Mouse (Mus musculus) forebrain, embryonic 16.5 days (tissue): ENCODE data around the gene Ncor2. TPM values are rescaled to one million over a fixed set of nuclear protein-coding genes. Genes with fewer than 3 reads are reported as not detected.
A peak's percentile ranks its signal among the peaks of the same experiment; 100 is the strongest.

ENCODE experiments used
- ATAC-seq: fragments of 200-750 bp; cut with Nextera tagmentation; 2 replicates; pipeline ENCODE4 v1.8.0; 2017; ENCODE audit warnings: mild to moderate bottlenecking, moderate library complexity
- H3K27ac ChIP-seq: fragments of 300-500 bp; sonication (generic); 2 replicates; pipeline ENCODE4 v1.5.1; 2014; ENCODE audit warnings: low read length, control low read depth
- H3K27me3 ChIP-seq: fragments of 300-500 bp; sonication (generic); replicated peaks from 2 replicates; pipeline ENCODE4 v1.6.1; 2014; ENCODE audit warnings: low read length; ENCODE audit not compliant: control insufficient read depth, insufficient read depth
- H3K36me3 ChIP-seq: fragments of 300-500 bp; sonication (generic); 2 replicates; pipeline ENCODE4 v1.6.1; 2014; ENCODE audit not compliant: control insufficient read depth, insufficient read depth
- H3K4me1 ChIP-seq: fragments of 300-500 bp; sonication (generic); replicated peaks from 2 replicates; pipeline ENCODE4 v1.6.1; 2014; ENCODE audit warnings: low read length; ENCODE audit not compliant: control insufficient read depth, insufficient read depth
- H3K4me2 ChIP-seq: fragments of 300-500 bp; sonication (generic); 2 replicates; pipeline ENCODE4 v1.6.1; 2014; ENCODE audit warnings: mild to moderate bottlenecking, low read length, control low read depth
- H3K4me3 ChIP-seq: fragments of 300-500 bp; sonication (generic); replicated peaks from 2 replicates; pipeline ENCODE4 v1.5.1; 2014; ENCODE audit warnings: mild to moderate bottlenecking, low read length, control low read depth
- H3K9ac ChIP-seq: fragments of 300-500 bp; sonication (generic); replicated peaks from 2 replicates; pipeline ENCODE4 v1.6.1; 2014; ENCODE audit warnings: low read depth, low read length, control low read depth
- H3K9me3 ChIP-seq: fragments of 300-500 bp; sonication (generic); 2 replicates; pipeline ENCODE4 v1.6.1; 2016; ENCODE audit warnings: low read length; ENCODE audit not compliant: control insufficient read depth
- WGBS: fragments of 180-500 bp; shearing (Covaris S2); extraction: QIAGEN DNeasy Blood & Tissue Kit; methylation state at CpG from one replicate; pipeline ENCODE4 v1.1.7; 2014; 5-methylcytosine and 5-hydroxymethylcytosine counted together
- polyA plus RNA-seq: library from polyadenylated mRNA; unstranded; fragments of >200 nt; fragmentation: Nextera tagmentation; extraction: Ambion mirVana; gene quantifications from 2 replicates; pipeline ENCODE4 v1.2.1, GENCODE M21; 2015

Gene Ncor2
- polyA plus RNA-seq, result 26.5 and 27.1 TPM in 2 replicates

DNA sequence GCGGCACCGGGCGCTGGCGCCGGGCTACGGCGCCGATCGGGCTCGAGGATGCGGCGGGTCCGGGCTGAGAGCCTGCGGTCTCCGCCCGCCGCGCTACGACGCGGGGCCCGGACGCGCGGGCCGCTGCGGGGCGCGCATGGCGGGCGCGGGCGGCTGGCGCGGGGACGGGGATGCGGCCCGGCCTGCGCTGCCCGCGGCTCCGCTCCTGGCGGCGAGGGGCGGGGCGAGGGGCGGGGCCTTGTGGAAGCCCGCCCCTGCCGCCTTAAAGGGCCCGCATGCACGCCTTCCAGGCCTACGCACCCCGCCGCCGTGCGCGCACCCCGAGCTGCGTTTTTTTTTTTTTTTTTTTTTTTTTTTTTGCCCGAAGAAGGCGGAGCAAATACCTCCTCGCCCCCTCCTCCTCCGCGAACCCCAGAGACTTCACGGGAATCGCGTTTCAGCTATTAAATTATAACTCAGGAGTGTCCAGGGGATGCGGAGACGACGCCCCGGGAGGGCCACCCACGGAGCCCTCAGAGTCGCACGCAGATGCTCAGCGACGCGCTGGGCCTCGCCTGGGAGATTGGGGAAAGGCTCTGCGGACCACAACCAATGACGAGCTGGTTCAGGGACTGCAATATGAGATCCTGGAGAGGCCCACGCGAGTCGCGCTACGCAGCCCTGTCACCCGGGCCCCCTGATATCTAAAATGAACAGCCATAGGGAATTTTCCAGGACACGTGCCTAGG, at the start of gene Ncor2:
Gene Ncor2 (minus strand): TSS at position 213 of the 728 bp plus-strand sequence.
- Histone ChIP-seq H3K27ac (peak within 1 kb of the TSS; percentile 97), H3K36me3 (no peaks in the 10 kb centered on the region), H3K4me2 (peak within 1 kb of the TSS; percentile 93), H3K4me1 (peaks cover 47% of the 10 kb centered on the region), H3K9ac (peak within 1 kb of the TSS; percentile 86), H3K9me3 (no peaks in the 10 kb centered on the region), H3K4me3 (peak within 1 kb of the TSS; percentile 74), H3K27me3 (no peaks in the 10 kb centered on the region)
- 0% methylated on average over 41 of the region's 87 CpGs for WGBS
- ATAC-seq, result peak; percentile 85

DNA sequence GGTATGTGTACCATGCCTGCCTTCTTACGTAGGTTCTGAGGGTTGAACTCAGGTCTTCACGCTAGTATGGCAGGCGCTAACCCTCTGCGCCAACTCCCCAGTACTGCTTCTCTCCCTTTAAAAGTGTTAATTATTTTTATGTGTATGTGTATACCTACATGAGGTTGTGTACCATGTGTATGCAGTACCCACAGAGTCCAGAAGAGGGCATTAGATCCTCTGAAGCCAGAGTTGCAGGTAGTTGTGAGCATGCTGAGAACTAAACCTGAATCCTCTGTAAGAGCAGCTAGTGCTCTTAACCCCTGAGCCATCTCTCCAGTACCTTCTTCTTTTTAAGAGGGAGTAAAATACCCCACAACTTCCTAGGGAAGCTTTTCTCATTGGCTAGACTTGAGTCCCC, 48.7 kb upstream of the Ncor2 start:
- H3K9me3 ChIP-seq, result no peaks in the 10 kb centered on the region; the same call in 1 of the 2 replicates
- H3K4me1 ChIP-seq, result peaks cover 16% of the 10 kb centered on the region
- no peak overlapping the region for H3K27ac ChIP-seq
- no peak overlapping the region for H3K4me3 ChIP-seq
- no peaks in the 10 kb centered on the region for H3K36me3 ChIP-seq
- H3K27me3 ChIP-seq, result no peaks in the 10 kb centered on the region
- no peak overlapping the region for H3K4me2 ChIP-seq
- no peak overlapping the region for H3K9ac ChIP-seq
- 96% methylated on average over 4 of the region's 4 CpGs for WGBS
- ATAC-seq, result no peak

DNA sequence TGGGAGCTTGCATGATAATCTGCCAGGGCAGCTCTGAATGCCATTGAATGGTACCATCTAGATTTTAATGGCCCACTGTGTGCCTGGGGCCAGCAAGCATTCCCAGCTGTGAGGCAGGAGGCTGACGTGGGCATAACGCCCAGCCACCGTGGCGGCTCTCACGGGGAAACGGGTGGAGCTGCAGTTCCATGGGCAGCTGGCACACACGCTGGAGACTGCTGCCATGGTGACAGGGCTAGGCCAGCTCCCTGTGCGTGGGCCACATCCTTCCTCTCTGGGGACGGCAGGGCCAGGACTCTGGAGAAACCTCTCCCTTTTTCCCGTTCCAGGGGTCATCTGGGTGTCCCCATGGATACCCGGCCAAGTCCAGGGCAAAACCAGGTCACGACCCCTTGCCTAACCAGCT, 47.2 kb upstream of the Ncor2 start:
- Histone ChIP-seq H3K27ac (peak overlapping the region; percentile 71), H3K9ac (peak overlapping the region; percentile 30; the same call in 1 of the 2 replicates), H3K4me1 (peaks cover 25% of the 10 kb centered on the region), H3K36me3 (no peaks in the 10 kb centered on the region), H3K4me3 (no peak overlapping the region), H3K9me3 (no peaks in the 10 kb centered on the region; the same call in 1 of the 2 replicates), H3K27me3 (no peaks in the 10 kb centered on the region), H3K4me2 (no peak overlapping the region)
- 32% methylated on average over 12 of the region's 12 CpGs for WGBS
- peak; percentile 84 for ATAC-seq

DNA sequence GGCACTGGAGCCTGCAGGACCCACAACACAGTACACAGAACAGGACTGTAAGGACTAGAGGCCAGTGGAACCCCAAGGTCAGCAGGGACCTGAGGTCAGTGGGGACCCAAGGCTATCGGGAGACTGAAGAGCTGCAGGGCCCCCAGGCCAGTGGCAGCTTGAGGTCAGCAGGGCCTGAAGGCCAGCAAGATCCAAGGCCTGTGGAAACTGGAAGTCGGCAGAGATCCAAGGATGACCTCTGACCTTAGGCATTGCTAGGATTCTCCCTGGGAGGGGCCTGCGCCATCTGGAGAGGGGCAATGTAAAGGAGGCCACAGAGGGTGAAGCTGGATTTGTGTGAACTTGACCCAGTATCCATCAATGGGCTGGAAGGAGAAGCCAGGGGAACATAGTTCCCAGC, 45.9 kb upstream of the Ncor2 start:
- Histone ChIP-seq H3K9ac (no peak overlapping the region), H3K4me3 (no peak overlapping the region), H3K9me3 (no peaks in the 10 kb centered on the region; the same call in 1 of the 2 replicates), H3K27ac (no peak overlapping the region), H3K4me1 (peaks cover 25% of the 10 kb centered on the region), H3K4me2 (no peak overlapping the region), H3K36me3 (no peaks in the 10 kb centered on the region), H3K27me3 (no peaks in the 10 kb centered on the region)
- no peak for ATAC-seq
- 70% methylated on average over 3 of the region's 3 CpGs for WGBS

DNA sequence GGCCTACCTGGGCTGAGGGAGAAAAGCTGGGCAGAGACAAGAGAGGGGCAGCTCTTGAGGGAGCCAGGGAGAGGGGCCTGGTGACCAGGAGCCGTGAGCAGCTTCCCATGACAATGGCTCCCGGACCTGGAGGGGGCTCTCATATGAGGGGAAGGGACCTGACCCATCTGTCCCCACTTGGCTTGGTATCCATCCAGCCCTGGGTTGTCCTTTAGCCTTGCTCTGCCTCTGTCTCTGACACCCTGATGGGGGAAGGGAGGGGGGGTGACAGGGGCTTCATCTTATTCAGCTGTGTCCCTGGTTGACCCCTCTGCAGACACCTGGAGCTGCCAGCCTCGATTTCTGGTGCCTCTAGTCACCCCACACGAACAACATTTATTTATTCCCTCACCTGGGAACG, 44.9 kb upstream of the Ncor2 start:
- no peaks in the 10 kb centered on the region; the same call in 1 of the 2 replicates for H3K9me3 ChIP-seq
- no peaks in the 10 kb centered on the region for H3K27me3 ChIP-seq
- no peak overlapping the region for H3K9ac ChIP-seq
- WGBS, result 60% methylated on average over 5 of the region's 5 CpGs
- peaks cover 25% of the 10 kb centered on the region for H3K4me1 ChIP-seq
- ATAC-seq, result no peak
- H3K36me3 ChIP-seq, result no peaks in the 10 kb centered on the region
- no peak overlapping the region for H3K4me3 ChIP-seq
- H3K4me2 ChIP-seq, result no peak overlapping the region
- H3K27ac ChIP-seq, result no peak overlapping the region

DNA sequence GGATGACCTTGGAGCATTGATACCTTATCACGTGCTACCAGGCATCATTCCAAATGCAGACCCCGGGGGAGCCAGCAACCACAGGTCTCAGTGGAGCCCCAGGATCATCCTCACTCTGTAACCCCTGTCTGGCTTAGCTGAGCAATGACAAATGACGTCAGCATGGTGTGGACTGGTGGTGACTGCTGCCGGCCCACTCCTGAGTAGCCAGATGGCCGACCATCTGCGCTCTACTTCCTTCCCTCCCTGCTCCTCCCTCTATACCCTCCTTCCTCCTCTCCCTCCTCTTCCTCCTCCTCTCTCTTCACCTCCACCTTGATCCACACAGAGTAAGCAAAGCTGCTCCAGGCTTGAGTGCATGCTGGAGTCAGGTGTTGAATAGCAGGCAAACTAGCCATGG, 43.7 kb upstream of the Ncor2 start:
- no peak overlapping the region for H3K4me2 ChIP-seq
- no peak overlapping the region; the same call in 1 of the 2 replicates for H3K27ac ChIP-seq
- no peak overlapping the region for H3K9ac ChIP-seq
- H3K27me3 ChIP-seq, result no peaks in the 10 kb centered on the region
- peaks cover 32% of the 10 kb centered on the region for H3K4me1 ChIP-seq
- H3K4me3 ChIP-seq, result no peak overlapping the region
- ATAC-seq, result no peak
- H3K36me3 ChIP-seq, result no peaks in the 10 kb centered on the region
- H3K9me3 ChIP-seq, result no peaks in the 10 kb centered on the region; the same call in 1 of the 2 replicates
- 63% methylated on average over 6 of the region's 6 CpGs for WGBS

DNA sequence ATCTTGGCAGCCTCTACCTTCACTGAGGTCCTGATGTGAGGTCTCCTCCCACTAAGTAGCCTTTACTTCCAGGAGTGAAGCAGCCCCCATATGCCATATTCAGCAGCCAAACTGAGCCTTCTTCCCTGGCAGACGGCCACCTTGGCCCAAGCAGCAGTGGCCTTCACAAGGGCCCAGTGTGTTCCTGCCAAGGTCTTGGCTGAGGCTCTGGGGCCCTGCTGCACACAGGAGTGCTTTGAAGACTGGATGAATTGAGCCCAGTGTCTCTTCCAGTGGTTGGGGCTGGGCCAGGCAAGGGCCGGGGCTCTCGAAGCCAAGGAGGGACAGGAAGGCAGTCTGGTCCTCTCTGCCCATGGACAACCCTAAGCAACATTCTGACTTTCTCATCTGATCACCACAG, 42.8 kb upstream of the Ncor2 start:
- 33% methylated on average over 3 of the region's 3 CpGs for WGBS
- Histone ChIP-seq H3K27ac (peak overlapping the region; percentile 48), H3K36me3 (no peaks in the 10 kb centered on the region), H3K4me1 (peaks cover 33% of the 10 kb centered on the region), H3K27me3 (no peaks in the 10 kb centered on the region), H3K4me2 (no peak overlapping the region), H3K9ac (no peak overlapping the region), H3K4me3 (no peak overlapping the region), H3K9me3 (no peaks in the 10 kb centered on the region)
- peak; percentile 71 for ATAC-seq

DNA sequence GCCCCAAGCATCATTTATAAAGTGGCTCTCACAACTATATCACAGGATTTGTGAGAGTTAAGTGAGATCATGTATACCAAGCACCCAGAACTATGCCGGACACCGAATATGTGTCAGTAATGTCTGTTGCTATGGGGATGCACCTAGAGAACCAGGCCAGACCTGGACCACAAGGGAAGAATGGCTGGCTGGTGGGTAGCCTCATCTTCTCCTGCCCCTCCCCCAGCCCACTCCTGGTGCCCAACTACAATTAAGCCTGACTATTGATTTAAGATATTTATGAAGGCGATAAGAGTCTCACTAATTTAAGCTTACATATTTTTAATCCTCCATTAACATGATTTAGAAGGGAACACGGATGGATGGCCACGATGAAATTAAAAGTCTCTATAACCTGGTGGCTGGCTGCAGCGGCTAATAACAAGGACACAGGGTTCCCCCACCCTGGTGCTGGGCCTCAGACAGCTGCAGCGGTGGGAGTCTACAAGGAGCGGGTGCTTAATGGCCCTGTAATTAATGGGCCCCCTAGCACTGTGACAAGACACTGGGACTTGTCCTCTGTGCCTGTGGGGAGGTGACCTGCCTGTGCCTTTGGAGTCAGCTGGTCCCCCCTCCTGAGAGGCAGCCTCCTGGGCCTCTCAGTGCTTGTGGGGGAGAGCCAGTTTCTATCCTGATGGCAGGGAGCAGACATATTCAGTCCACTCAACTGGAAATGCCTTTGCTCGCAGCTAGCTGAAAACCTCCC, 38.6 kb upstream of the Ncor2 start:
- Histone ChIP-seq H3K36me3 (no peaks in the 10 kb centered on the region), H3K4me2 (no peak overlapping the region), H3K4me3 (no peak overlapping the region), H3K27me3 (no peaks in the 10 kb centered on the region), H3K9ac (no peak overlapping the region), H3K9me3 (no peaks in the 10 kb centered on the region), H3K4me1 (peaks cover 33% of the 10 kb centered on the region), H3K27ac (no peak overlapping the region; the same call in 1 of the 2 replicates)
- no peak for ATAC-seq
- 48% methylated on average over 9 of the region's 9 CpGs for WGBS

DNA sequence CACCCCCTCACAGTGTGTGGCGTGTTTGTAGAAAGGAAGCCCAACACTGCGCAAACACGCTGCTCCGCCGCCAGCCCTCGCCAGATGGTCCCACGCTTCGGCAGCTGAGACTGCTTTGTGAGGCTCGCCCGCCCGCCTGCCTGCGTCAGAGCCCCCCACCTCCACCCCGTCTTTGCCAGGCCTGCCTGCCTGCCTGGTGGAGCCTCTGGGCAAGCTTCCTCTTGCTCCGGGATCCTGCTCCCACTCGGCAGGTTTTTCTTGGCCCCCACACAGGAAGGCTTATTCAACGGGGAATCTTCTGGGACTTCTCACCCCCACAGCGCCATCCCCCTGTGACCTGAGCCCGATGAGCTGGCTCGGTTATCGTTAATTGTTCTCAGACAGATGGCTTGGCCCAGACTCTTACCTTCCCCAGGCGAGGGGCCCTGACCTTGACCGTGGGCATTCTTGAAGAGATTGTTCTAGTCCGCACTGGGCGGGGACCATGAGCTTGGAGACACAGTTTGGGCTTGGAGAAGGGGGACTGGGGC, 37.0 kb upstream of the Ncor2 start:
- peak overlapping the region; percentile 89 for H3K27ac ChIP-seq
- H3K9ac ChIP-seq, result peak overlapping the region; percentile 27
- H3K27me3 ChIP-seq, result no peaks in the 10 kb centered on the region
- peaks cover 25% of the 10 kb centered on the region for H3K4me1 ChIP-seq
- H3K9me3 ChIP-seq, result no peaks in the 10 kb centered on the region
- peak overlapping the region; percentile 13; the same call in 1 of the 2 replicates for H3K4me3 ChIP-seq
- H3K4me2 ChIP-seq, result peak overlapping the region; percentile 42
- no peaks in the 10 kb centered on the region for H3K36me3 ChIP-seq
- peak; percentile 97 for ATAC-seq
- 3% methylated on average over 24 of the region's 24 CpGs for WGBS
